Mouse (Mus musculus) hindbrain, embryonic 11.5 days (tissue): ENCODE results near the gene Ppp6c. TPM values are rescaled to one million over a fixed set of nuclear protein-coding genes. Genes with fewer than 3 reads are reported as not detected.

ENCODE experiments used
- ATAC-seq: fragments of 200-750 bp; cut with Nextera tagmentation; 2 replicates; pipeline ENCODE4 v1.8.0; 2017; ENCODE audit warnings: mild to moderate bottlenecking, moderate TSS enrichment, moderate library complexity; ENCODE audit not compliant: low FRiP score
- DNase-seq: peaks from one replicate; pipeline ENCODE4 v3.0.0-alpha.2; 2015; ENCODE audit warnings: low spot score
- H3K27ac ChIP-seq: fragments of 300-500 bp; sonication (generic); 2 replicates; pipeline ENCODE4 v1.5.1; 2014; ENCODE audit warnings: mild to moderate bottlenecking, low read depth, low read length
- H3K27me3 ChIP-seq: fragments of 300-500 bp; sonication (generic); 2 replicates; pipeline ENCODE4 v1.6.1; 2014; ENCODE audit warnings: mild to moderate bottlenecking, low read length, moderate library complexity, mixed read lengths; ENCODE audit not compliant: control insufficient read depth, insufficient read depth
- H3K36me3 ChIP-seq: fragments of 300-500 bp; sonication (generic); 2 replicates; pipeline ENCODE4 v1.6.1; 2014; ENCODE audit warnings: mild to moderate bottlenecking, low read length, moderate library complexity, mixed read lengths; ENCODE audit not compliant: control insufficient read depth, insufficient read depth
- H3K4me1 ChIP-seq: fragments of 300-500 bp; sonication (generic); replicated peaks from 2 replicates; pipeline ENCODE4 v1.6.1; 2014; ENCODE audit warnings: low read length, mixed read lengths; ENCODE audit not compliant: control insufficient read depth, insufficient read depth
- H3K4me2 ChIP-seq: fragments of 300-500 bp; sonication (generic); replicated peaks from 2 replicates; pipeline ENCODE4 v1.6.1; 2014; ENCODE audit warnings: mild to moderate bottlenecking, low read depth, low read length
- H3K4me3 ChIP-seq: fragments of 300-500 bp; sonication (generic); 2 replicates; pipeline ENCODE4 v1.5.1; 2014; ENCODE audit warnings: low read depth, low read length
- H3K9ac ChIP-seq: fragments of 300-500 bp; sonication (generic); 2 replicates; pipeline ENCODE4 v1.6.1; 2014; ENCODE audit warnings: low read depth, low read length
- H3K9me3 ChIP-seq: fragments of 300-500 bp; sonication (generic); 2 replicates; pipeline ENCODE4 v1.6.1; 2016; ENCODE audit warnings: low read length; ENCODE audit not compliant: control insufficient read depth
- WGBS: fragments of 180-500 bp; shearing (Covaris S2); extraction: QIAGEN DNeasy Blood & Tissue Kit; methylation state at CpG from one replicate; pipeline ENCODE4 v1.1.7; 2014; 5-methylcytosine and 5-hydroxymethylcytosine counted together
- polyA plus RNA-seq: library from polyadenylated mRNA; unstranded; fragments of >200 nt; fragmentation: Nextera tagmentation; extraction: Ambion mirVana; gene quantifications from 2 replicates; pipeline ENCODE4 v1.2.1, GENCODE M21; 2014

The Ppp6c gene
- polyA plus RNA-seq, 1 experiment from 2014 or later: 96.3 TPM

DNA sequence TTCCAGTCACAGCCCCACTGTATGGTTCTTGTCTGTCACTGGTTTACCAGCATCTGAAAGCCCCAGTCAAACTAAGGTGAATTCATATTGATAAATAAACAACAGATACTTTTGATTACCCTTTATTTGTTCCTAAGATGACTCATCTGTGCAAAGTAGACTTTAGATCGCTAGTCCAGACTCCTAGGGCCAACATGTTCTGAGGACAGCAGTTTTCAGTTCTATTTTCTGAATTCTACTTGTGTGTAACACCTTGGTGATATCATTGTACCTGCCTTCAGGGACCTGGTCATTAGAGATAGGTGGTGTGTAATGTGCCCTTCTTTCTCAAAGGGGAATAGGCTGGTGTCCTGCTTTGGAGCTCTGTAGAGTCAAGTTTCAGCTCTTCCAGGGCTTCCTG, 65.3 kb downstream of the Ppp6c start:
- H3K4me3 ChIP-seq: no peak overlapping the region
- no peaks in the 10 kb centered on the region for H3K9me3 ChIP-seq
- H3K4me1 ChIP-seq: no peaks in the 10 kb centered on the region
- no peak overlapping the region for H3K27ac ChIP-seq
- WGBS: 92% methylated on average over 1 of the region's 1 CpGs
- DNase-seq: no peak
- H3K9ac ChIP-seq: no peak overlapping the region
- H3K36me3 ChIP-seq: no peaks in the 10 kb centered on the region
- H3K4me2 ChIP-seq: no peak overlapping the region
- ATAC-seq: no peak
- H3K27me3 ChIP-seq: no peaks in the 10 kb centered on the region

DNA sequence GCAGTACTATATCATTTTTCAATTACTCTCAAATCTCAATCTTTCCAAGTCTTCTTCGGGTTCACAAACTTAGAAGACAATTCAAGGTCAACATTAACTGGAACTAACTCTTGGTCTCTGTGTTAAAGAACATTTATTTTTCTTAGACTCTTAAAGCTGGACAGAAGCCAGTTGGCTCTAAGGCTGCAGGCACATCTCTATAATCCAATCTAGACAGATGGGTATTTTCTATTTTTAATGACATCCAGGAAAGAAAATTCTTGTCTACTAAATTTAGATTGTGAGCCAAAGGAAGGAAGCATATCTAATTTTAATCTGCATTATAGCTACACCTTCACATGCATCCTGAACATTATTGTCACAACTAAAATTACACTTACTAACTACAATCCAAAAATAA, 68.3 kb downstream of the Ppp6c start:
- no peaks in the 10 kb centered on the region for H3K27me3 ChIP-seq
- H3K36me3 ChIP-seq: no peaks in the 10 kb centered on the region
- H3K4me2 ChIP-seq: no peak overlapping the region
- no peak for ATAC-seq
- no peak overlapping the region for H3K9ac ChIP-seq
- 86% methylated on average over 1 of the region's 1 CpGs for WGBS
- DNase-seq: no peak
- H3K9me3 ChIP-seq: no peaks in the 10 kb centered on the region
- no peak overlapping the region for H3K4me3 ChIP-seq
- no peaks in the 10 kb centered on the region for H3K4me1 ChIP-seq
- no peak overlapping the region for H3K27ac ChIP-seq

DNA sequence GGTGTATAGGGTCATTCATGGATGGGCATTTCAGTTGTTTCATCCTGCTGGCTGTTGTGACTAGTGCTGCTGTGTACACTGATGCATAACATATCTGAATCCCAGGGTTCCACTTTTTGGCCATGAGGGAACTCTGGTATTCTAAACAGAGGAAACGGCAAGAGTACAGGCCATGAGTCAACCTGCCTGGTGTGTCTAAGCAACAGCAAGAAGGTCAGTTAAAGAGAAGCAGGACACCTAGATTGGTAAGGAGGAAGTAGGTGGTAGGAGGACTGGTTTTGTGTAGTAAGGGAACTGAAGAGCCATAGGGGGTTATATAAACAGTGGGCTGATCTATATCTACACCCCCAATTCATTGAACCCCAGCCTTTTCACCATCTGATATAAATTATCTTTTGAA, 69.4 kb downstream of the Ppp6c start:
- H3K4me3 ChIP-seq: no peak overlapping the region
- WGBS: 91% methylated on average over 1 of the region's 1 CpGs
- H3K27me3 ChIP-seq: no peaks in the 10 kb centered on the region
- H3K36me3 ChIP-seq: no peaks in the 10 kb centered on the region
- no peak overlapping the region for H3K9ac ChIP-seq
- DNase-seq: no peak
- no peak for ATAC-seq
- H3K9me3 ChIP-seq: no peaks in the 10 kb centered on the region
- H3K27ac ChIP-seq: no peak overlapping the region
- no peak overlapping the region for H3K4me2 ChIP-seq
- H3K4me1 ChIP-seq: no peaks in the 10 kb centered on the region

DNA sequence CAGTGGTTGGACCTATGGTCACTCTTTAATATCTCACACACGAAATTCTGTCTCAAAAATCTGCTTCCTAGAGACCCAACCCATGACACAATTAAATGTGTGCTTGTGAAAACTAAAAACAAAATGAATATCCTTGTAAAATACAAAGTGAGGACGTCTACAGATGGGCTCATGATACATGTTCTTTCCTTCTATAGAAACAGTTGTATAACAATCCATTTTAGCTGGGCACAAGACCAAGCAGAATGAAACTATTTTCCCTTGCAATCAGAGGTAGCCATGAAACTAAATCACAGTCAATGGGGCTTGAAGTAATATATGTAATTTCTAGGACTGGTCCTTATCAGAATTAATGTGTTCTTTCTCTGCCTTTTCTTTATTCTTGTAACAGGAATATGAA, 75.3 kb downstream of the Ppp6c start:
- H3K4me3 ChIP-seq: no peak overlapping the region
- 63% methylated on average over 2 of the region's 2 CpGs for WGBS
- no peak for ATAC-seq
- H3K9ac ChIP-seq: no peak overlapping the region
- no peak overlapping the region for H3K27ac ChIP-seq
- no peak for DNase-seq
- no peaks in the 10 kb centered on the region for H3K27me3 ChIP-seq
- no peaks in the 10 kb centered on the region for H3K9me3 ChIP-seq
- no peaks in the 10 kb centered on the region for H3K4me1 ChIP-seq
- no peaks in the 10 kb centered on the region for H3K36me3 ChIP-seq
- no peak overlapping the region for H3K4me2 ChIP-seq

DNA sequence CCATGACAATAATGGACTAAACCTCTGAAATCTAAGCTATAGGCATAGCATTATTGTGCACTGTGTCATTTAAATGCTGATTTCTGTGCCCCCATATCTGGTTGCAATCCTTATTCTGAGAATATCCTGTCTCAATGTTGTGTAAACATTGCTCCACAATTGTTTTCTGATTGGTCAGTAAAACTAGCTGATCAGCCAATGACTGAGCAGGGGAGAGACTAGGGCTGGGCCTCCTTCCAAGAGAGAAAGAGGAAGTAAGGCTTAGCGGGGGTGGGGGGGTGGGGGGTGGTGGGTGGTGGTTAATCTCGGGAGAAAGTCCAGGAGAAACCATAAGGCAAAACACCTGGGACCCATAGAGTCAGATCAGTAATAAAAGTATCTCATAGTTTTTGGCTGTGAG, 78.2 kb downstream of the Ppp6c start:
- WGBS: 76% methylated on average over 2 of the region's 2 CpGs
- Histone ChIP-seq H3K27me3 (no peaks in the 10 kb centered on the region), H3K36me3 (no peaks in the 10 kb centered on the region), H3K4me2 (no peak overlapping the region), H3K4me1 (no peaks in the 10 kb centered on the region), H3K9me3 (no peaks in the 10 kb centered on the region), H3K4me3 (no peak overlapping the region), H3K9ac (no peak overlapping the region), H3K27ac (no peak overlapping the region)
- no peak for DNase-seq
- ATAC-seq: no peak

DNA sequence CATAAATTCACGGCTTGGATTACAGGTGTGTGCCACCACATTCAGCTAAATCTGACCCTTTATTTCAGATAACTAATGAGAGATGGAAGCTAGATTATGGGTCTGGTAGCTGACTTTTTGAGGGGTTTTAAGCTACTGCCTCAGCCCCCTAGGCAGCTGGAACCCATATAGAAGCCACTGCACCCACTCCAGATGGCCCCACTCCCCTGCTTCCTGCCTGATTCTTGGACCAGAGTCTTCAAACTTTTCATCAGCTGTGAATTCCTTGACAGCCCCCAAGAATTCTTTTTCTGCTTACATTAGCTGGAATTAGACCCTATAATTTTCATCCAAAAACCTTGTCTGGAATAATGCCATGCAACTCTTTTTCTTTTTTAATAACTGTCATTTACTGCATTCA, 79.8 kb downstream of the Ppp6c start:
- Histone ChIP-seq H3K9me3 (no peaks in the 10 kb centered on the region), H3K36me3 (no peaks in the 10 kb centered on the region), H3K27ac (no peak overlapping the region), H3K9ac (no peak overlapping the region), H3K4me3 (no peak overlapping the region), H3K4me2 (no peak overlapping the region), H3K4me1 (no peaks in the 10 kb centered on the region), H3K27me3 (no peaks in the 10 kb centered on the region)
- DNase-seq: no peak
- ATAC-seq: no peak
- 93% methylated on average over 1 of the region's 1 CpGs for WGBS

Other genes starting within 250 kb of the Ppp6c start
- 1.5 and 1.8 TPM in 2 replicates for gene Wdr38, start 229.0 kb downstream of the Ppp6c start, polyA plus RNA-seq
- 147 and 149 TPM in 2 replicates for gene Arpc5l, start 221.1 kb downstream of the Ppp6c start, polyA plus RNA-seq
- gene Rpl35, start 220.8 kb downstream of the Ppp6c start, polyA plus RNA-seq: 988 and 1,016 TPM in 2 replicates
- gene Golga1, start 160.9 kb downstream of the Ppp6c start, polyA plus RNA-seq: 32.9 and 37.3 TPM in 2 replicates
- gene Scai, start 35.7 kb downstream of the Ppp6c start, polyA plus RNA-seq: 11.0 and 14.4 TPM in 2 replicates